Mouse (Mus musculus): Measurements from ENCODE around the gene Gm2663.

DNA sequence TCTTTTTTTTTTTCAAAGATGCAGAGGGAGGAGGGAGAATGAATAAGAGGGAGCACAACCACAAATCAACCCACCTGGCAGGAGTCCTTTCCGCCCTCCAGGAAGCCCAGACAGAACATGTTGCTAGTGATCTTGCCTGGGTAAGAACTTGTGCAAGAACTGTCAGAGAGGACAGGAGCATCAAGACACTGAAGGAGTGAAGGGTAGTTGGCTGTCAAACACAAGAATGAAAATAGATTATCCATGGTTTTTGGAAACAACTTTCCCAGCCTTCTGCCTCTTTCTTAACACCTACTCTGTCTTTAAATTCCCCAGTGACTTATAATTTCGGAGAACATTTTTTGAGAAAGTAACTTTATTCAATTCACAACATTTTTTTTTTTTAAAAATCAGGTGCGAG, 33.0 kb upstream of the Gm2663 start:
- TF ChIP-seq CTCF (IDR thresholded peaks at IDR 0.05; ENCODE audit: insufficient read depth, low read depth, low read length) (no peak), POLR2A (IDR thresholded peaks at IDR 0.05; ENCODE audit: insufficient read depth, low read depth, low read length) (no peak)
